Mouse (Mus musculus): Measurements from ENCODE around the gene Tmem38b.

DNA sequence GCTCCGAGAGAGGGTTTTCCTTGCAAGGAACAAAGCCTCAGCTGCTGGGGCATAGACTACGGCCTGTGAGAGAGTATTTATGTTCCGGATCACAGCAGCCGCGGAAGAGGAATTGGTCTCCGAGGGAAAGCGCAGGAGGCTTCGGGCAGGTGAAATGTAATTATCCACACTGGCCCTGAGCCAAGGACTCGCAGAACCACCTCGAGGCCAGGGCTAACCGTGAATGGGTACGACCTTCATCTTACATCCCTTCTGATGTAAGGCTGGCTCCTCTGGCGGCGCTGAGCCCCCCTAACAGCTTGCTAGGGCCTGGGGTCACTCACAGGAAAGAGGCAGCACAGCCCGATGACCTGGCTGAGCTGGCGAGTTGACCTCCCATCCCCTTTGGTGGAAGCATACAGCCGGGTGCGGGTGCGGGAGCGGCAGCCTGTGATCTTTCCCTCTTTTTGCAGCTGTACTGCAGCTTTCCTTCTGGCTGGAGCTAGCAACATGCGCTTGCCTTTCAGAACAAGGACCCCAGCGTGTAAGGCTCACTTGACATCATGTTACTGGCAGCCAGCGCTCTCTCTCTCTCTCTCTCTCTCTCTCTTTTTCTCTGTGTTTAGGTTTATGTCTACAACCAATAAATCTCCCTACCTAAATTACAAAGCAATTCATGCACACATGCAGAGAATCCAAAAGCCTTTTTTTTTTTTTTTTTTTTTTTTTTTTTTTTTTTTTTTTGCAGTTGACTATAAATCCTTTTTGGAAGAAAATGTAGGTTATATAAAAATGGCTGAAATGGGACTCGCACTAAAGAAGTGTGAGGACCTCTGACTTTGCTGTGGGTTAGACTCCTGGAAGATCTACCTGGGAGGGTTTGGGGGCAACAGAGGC, 52.9 kb downstream of the Tmem38b start:
- TF ChIP-seq NELFE (IDR thresholded peaks at IDR 0.05; ENCODE audit: low read depth, low read length): no peak
- no peak for TF ChIP-seq GATA1 (IDR thresholded peaks at IDR 0.05; ENCODE audit: low read depth, low read length)
- TF ChIP-seq USF1 (IDR thresholded peaks at IDR 0.05; ENCODE audit: low read depth, low read length): no peak
- no peak for TF ChIP-seq POLR2A (IDR thresholded peaks at IDR 0.05; ENCODE audit: control insufficient read depth in 1 of 2, insufficient read depth in 1 of 2, low read depth in 1 of 2, low read length in 2 of 2, poor library complexity in 1 of 2)

Measured in MEL (cell line).